Mouse (Mus musculus): ENCODE measurements at regions not wholly inside any gene's neighbourhood (a gene's known extent, or its start where the extent isn't known, plus 50 kb on each side); places are given as distances from the start of the nearest gene placed in this dataset.

DNA sequence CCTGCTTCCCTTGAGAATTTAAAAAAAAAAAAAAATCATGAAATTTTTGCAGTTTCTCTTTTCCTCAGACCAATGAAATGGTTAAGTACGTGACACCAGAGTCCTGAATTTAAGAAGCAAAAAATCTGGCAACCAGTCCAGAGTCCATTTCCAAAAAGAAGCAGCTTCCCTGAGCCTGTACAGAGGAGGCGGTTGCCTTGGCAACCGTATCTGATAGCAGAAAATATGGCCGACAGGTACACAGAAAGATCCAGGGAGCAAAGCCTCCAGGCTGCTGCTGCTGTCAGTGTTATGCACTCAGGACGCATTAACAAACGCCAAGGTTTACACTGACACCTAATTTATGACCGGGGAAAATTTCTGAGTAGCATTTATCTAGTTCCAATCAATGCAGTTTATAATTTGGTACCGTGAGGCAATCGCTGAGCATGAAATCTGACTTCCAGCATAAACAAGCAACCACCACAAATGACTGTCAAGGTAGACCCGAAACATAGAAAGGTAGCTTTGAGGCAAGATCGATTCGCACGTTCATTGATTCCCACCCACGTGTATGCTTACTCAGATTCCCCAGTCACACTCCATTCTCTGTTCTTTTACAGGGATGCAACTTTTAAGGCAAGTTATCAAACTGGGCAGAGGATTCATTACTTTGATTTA lies 420.8 kb downstream of the Basp1 start:
- WGBS, result 85% methylated on average over 14 of the region's 14 CpGs
- Histone ChIP-seq H3K27me3 (replicated peaks; ENCODE audit: control insufficient read depth, insufficient read depth, low read length) (no peaks in the 10 kb centered on the region), H3K4me2 (no peak overlapping the region), H3K4me3 (ENCODE audit: low read depth, low read length) (no peak overlapping the region), H3K27ac (ENCODE audit: low read depth, low read length) (no peak overlapping the region), H3K36me3 (ENCODE audit: control insufficient read depth, insufficient read depth, low read length) (no peaks in the 10 kb centered on the region), H3K4me1 (replicated peaks; ENCODE audit: control insufficient read depth, insufficient read depth, low read length) (no peaks in the 10 kb centered on the region), H3K9me3 (ENCODE audit: control insufficient read depth, low read length) (no peaks in the 10 kb centered on the region), H3K9ac (ENCODE audit: low read depth, low read length) (no peak overlapping the region)
- ATAC-seq (replicated peaks; ENCODE audit: low FRiP score) (no peak), DNase-seq (ENCODE audit: low spot score) (no peak)

DNA sequence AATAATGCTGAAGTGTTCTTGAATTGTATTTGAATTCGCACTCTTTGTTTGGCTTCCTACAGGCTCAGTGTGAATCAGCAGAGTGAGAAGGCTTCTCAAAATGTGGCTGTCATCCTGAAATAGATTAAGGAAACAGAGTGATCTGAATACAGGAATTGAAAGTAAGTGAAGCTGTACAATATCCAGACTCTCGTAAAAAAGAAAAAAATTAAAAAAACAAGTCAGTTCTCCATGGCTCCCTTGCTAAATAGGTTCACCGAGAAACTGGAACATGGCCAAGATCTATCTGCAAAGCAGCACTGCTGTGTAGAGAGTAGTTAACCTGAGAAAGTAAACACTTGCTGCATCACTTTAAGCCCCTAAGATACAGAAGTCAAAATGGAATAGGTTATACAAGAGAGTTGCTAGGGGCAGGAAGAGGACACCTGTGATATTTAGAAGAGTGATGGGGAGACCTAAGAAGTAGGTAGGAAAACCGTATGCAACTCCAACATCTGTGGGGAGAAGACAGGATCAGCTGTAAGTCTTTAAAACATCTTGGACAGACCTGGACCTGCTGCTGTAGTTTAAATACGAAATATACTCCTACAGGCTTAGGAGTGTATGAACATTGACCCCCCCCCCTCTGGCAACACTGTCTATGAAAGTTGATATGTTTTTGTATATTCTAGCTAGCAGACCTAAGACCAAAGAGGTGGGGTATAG lies 423.3 kb downstream of the Basp1 start:
- Histone ChIP-seq H3K27ac (ENCODE audit: low read depth, low read length) (no peak overlapping the region), H3K4me1 (replicated peaks; ENCODE audit: control insufficient read depth, insufficient read depth, low read length) (no peaks in the 10 kb centered on the region), H3K4me2 (no peak overlapping the region), H3K27me3 (replicated peaks; ENCODE audit: control insufficient read depth, insufficient read depth, low read length) (no peaks in the 10 kb centered on the region), H3K9me3 (ENCODE audit: control insufficient read depth, low read length) (no peaks in the 10 kb centered on the region), H3K36me3 (ENCODE audit: control insufficient read depth, insufficient read depth, low read length) (no peaks in the 10 kb centered on the region), H3K4me3 (ENCODE audit: low read depth, low read length) (no peak overlapping the region), H3K9ac (ENCODE audit: low read depth, low read length) (no peak overlapping the region)
- DNase-seq (ENCODE audit: low spot score) (no peak), ATAC-seq (replicated peaks; ENCODE audit: low FRiP score) (no peak)
- 68% methylated on average over 5 of the region's 5 CpGs for WGBS

DNA sequence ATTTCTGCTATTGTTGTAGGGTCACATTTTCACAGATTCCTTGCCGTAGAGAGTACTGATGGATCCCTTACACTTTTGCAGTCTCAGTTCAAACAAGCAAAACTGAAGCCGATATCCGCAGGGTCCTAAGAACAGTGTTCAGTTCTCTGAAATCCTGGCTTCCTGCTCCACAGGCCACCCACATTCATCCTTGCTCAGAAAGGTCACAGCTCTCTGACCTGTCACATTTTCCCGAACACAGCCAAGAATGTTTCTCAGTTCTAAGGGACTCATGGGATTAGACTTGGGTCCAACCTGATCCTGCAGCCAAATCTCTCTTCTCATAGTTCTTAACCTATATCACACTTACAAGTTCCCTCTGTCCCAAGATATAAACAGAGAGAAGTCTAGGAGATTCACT lies 432.7 kb downstream of the Basp1 start:
- Histone ChIP-seq H3K27me3 (replicated peaks; ENCODE audit: control insufficient read depth, insufficient read depth, low read length) (no peaks in the 10 kb centered on the region), H3K36me3 (ENCODE audit: control insufficient read depth, insufficient read depth, low read length) (no peaks in the 10 kb centered on the region), H3K4me1 (replicated peaks; ENCODE audit: control insufficient read depth, insufficient read depth, low read length) (no peaks in the 10 kb centered on the region), H3K9me3 (ENCODE audit: control insufficient read depth, low read length) (no peaks in the 10 kb centered on the region), H3K9ac (ENCODE audit: low read depth, low read length) (no peak overlapping the region), H3K4me3 (ENCODE audit: low read depth, low read length) (no peak overlapping the region), H3K4me2 (no peak overlapping the region), H3K27ac (ENCODE audit: low read depth, low read length) (no peak overlapping the region)
- WGBS, result 67% methylated on average over 4 of the region's 4 CpGs
- ATAC-seq (replicated peaks; ENCODE audit: low FRiP score) (no peak), DNase-seq (ENCODE audit: low spot score) (no peak)

DNA sequence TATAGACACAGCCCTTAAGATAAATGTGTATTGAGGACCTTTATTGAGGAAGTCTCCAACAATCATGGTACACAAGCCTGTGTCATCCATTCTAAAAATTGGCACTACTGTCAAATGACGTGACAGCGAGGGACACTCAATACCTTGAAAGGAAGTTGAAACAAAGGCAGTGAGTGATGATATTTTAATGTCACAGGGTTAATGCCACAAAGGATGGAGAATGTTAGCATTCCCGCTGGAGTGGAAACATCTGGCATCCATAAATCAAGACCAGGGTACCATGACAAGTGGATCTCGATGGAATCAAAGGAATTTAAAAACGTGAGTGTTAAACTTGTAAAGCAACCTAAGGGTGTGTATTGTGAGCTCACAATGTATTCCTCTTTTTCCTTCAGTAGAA lies 441.5 kb downstream of the Basp1 start:
- H3K9ac ChIP-seq (ENCODE audit: low read depth, low read length), result no peak overlapping the region
- H3K27me3 ChIP-seq (replicated peaks; ENCODE audit: control insufficient read depth, insufficient read depth, low read length), result no peaks in the 10 kb centered on the region
- ATAC-seq (replicated peaks; ENCODE audit: low FRiP score), result no peak

DNA sequence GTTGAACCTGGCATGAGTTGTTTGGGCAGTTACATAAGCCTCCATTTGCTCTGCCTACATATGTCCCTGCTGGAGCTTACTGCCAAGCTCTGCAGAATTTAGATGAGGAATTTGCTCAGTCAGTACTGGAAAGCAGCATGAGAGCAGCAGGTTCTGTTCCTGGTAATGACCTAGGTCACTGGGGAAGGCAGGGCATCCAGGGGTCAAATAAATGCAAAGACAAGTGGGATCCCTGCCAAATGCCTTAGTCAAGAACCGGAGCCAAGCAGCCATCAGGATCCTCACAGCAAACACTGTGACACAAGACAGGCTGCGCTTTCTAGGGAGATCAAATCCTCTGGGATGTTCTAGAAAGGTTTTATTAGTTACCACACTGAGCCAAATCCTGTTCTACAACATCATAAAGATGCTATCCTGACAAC lies 444.2 kb downstream of the Basp1 start:
- no peaks in the 10 kb centered on the region for H3K36me3 ChIP-seq (ENCODE audit: control insufficient read depth, insufficient read depth, low read length)
- H3K27me3 ChIP-seq (replicated peaks; ENCODE audit: control insufficient read depth, insufficient read depth, low read length), result no peaks in the 10 kb centered on the region
- H3K9ac ChIP-seq (ENCODE audit: low read depth, low read length), result no peak overlapping the region
- WGBS, result 61% methylated on average over 2 of the region's 2 CpGs
- DNase-seq (ENCODE audit: low spot score), result no peak
- no peaks in the 10 kb centered on the region for H3K4me1 ChIP-seq (replicated peaks; ENCODE audit: control insufficient read depth, insufficient read depth, low read length)
- no peak overlapping the region for H3K4me3 ChIP-seq (ENCODE audit: low read depth, low read length)
- no peak for ATAC-seq (replicated peaks; ENCODE audit: low FRiP score)
- H3K27ac ChIP-seq (ENCODE audit: low read depth, low read length), result no peak overlapping the region
- no peak overlapping the region for H3K4me2 ChIP-seq
- no peaks in the 10 kb centered on the region for H3K9me3 ChIP-seq (ENCODE audit: control insufficient read depth, low read length)

More for the DNA sequence above, 441.5 kb downstream of the Basp1 start:
- Histone ChIP-seq H3K9me3 (ENCODE audit: control insufficient read depth, low read length) (no peaks in the 10 kb centered on the region), H3K27ac (ENCODE audit: low read depth, low read length) (no peak overlapping the region), H3K4me1 (replicated peaks; ENCODE audit: control insufficient read depth, insufficient read depth, low read length) (no peaks in the 10 kb centered on the region), H3K4me2 (no peak overlapping the region), H3K36me3 (ENCODE audit: control insufficient read depth, insufficient read depth, low read length) (no peaks in the 10 kb centered on the region), H3K4me3 (ENCODE audit: low read depth, low read length) (no peak overlapping the region)
- DNase-seq (ENCODE audit: low spot score), result no peak
- WGBS, result 47% methylated on average over 5 of the region's 5 CpGs

DNA sequence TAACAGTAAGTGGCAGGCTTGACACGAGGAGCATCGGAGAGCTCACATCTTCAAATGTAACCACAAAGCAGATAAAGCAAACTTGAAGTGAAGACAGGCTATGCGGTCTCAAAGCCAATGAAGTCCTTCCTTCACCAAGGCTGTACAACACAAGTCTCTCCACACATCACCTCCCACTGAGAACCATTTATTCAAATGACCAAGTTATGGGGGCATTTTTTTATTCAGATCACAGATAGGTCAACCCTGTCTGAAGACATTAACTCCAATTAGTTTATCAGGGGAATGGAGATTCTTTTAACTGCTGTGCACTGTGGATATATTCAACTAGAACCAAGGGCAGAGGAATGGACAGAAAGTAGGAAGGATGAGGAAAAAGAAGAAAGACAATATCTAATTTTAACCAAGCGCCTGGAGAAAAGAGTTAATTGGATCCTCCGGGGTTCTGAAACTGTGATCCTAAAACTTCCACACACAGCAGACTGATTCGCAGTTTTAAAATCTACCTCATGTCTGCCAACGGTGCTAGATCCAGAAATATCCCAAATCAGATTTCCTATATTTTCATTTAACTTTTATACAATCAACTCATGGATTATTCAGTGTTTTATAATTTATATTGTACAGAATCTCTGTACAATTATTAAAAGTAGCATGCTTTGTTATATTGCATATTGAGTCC lies 444.8 kb downstream of the Basp1 start:
- H3K4me1 ChIP-seq (replicated peaks; ENCODE audit: control insufficient read depth, insufficient read depth, low read length), result no peaks in the 10 kb centered on the region
- H3K36me3 ChIP-seq (ENCODE audit: control insufficient read depth, insufficient read depth, low read length), result no peaks in the 10 kb centered on the region
- H3K27ac ChIP-seq (ENCODE audit: low read depth, low read length), result no peak overlapping the region
- no peak for DNase-seq (ENCODE audit: low spot score)
- H3K4me3 ChIP-seq (ENCODE audit: low read depth, low read length), result no peak overlapping the region
- H3K27me3 ChIP-seq (replicated peaks; ENCODE audit: control insufficient read depth, insufficient read depth, low read length), result no peaks in the 10 kb centered on the region
- H3K4me2 ChIP-seq, result no peak overlapping the region
- 81% methylated on average over 7 of the region's 7 CpGs for whole genome bisulfite sequencing
- H3K9me3 ChIP-seq (ENCODE audit: control insufficient read depth, low read length), result no peaks in the 10 kb centered on the region
- no peak overlapping the region for H3K9ac ChIP-seq (ENCODE audit: low read depth, low read length)
- ATAC-seq (replicated peaks; ENCODE audit: low FRiP score), result no peak

DNA sequence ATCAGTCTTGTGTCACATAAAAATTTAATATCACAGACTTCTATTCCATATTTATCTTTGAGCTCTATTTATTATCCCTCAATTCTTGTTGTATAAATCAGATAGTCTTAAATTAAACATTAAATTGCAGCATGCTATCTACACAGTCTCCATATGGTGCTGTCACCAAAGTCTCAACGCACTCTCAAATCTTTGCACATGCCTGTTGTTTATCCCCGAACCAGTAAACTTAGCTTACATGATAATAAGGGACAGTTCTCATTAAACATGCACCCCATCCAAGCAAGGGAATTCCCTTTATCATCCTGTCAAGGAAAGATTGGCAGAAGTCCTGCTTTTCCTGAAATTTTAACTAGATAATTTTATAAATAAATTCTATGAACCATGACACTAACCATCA lies 483.8 kb downstream of the Basp1 start:
- WGBS, result 72% methylated on average over 2 of the region's 2 CpGs
- H3K9ac ChIP-seq (ENCODE audit: low read depth, low read length), result no peak overlapping the region
- DNase-seq (ENCODE audit: low spot score), result no peak
- no peaks in the 10 kb centered on the region for H3K4me1 ChIP-seq (replicated peaks; ENCODE audit: control insufficient read depth, insufficient read depth, low read length)
- H3K27ac ChIP-seq (ENCODE audit: low read depth, low read length), result no peak overlapping the region
- no peaks in the 10 kb centered on the region for H3K36me3 ChIP-seq (ENCODE audit: control insufficient read depth, insufficient read depth, low read length)
- no peak overlapping the region for H3K4me2 ChIP-seq
- H3K9me3 ChIP-seq (ENCODE audit: control insufficient read depth, low read length), result no peaks in the 10 kb centered on the region
- no peak for ATAC-seq (replicated peaks; ENCODE audit: low FRiP score)
- H3K4me3 ChIP-seq (ENCODE audit: low read depth, low read length), result no peak overlapping the region
- no peaks in the 10 kb centered on the region for H3K27me3 ChIP-seq (replicated peaks; ENCODE audit: control insufficient read depth, insufficient read depth, low read length)

DNA sequence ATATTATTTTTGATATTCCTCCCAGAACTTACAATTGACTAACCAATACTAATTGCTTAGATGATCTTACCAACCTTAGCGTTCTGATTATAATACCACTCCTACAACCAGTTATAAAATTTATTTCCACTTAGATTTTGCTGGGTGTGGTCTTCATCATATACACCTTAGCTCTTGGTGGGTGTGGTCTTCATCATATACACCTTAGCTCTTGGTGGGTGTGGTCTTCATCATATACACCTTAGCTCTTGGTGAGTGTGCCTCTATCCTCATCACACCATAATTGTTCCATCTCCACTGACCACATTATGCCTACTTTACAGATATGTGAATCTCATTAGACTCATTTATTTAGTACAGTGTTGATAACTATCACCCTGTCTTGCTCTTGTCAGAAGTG lies 501.7 kb downstream of the Basp1 start:
- Histone ChIP-seq H3K4me2 (no peak overlapping the region), H3K4me1 (replicated peaks; ENCODE audit: control insufficient read depth, insufficient read depth, low read length) (no peaks in the 10 kb centered on the region), H3K27me3 (replicated peaks; ENCODE audit: control insufficient read depth, insufficient read depth, low read length) (no peaks in the 10 kb centered on the region), H3K9ac (ENCODE audit: low read depth, low read length) (no peak overlapping the region), H3K9me3 (ENCODE audit: control insufficient read depth, low read length) (no peaks in the 10 kb centered on the region), H3K27ac (ENCODE audit: low read depth, low read length) (no peak overlapping the region), H3K36me3 (ENCODE audit: control insufficient read depth, insufficient read depth, low read length) (no peaks in the 10 kb centered on the region), H3K4me3 (ENCODE audit: low read depth, low read length) (no peak overlapping the region)
- no peak for ATAC-seq (replicated peaks; ENCODE audit: low FRiP score)
- WGBS, result 77% methylated on average over 1 of the region's 1 CpGs
- DNase-seq (ENCODE audit: low spot score), result no peak

DNA sequence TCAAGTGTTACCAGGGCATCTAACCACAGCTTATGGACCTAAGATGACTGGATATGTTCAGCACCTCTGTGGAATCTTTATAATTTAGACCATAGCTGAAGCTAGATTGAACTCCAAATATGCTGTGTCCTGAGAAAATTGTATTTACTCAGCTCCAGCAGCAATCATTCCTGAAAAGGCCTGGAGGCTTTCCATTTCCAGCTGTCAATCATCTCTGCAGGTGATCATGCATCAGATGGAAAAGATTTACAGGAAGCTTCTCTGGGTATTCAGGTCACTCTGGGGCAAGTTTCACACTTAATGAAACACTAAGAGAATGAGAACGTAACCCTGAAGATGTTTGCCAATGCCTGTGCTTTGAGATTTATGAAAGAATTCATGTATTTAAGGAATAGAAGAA lies 502.1 kb downstream of the Basp1 start:
- no peak overlapping the region for H3K4me3 ChIP-seq (ENCODE audit: low read depth, low read length)
- H3K4me2 ChIP-seq, result no peak overlapping the region
- H3K27me3 ChIP-seq (replicated peaks; ENCODE audit: control insufficient read depth, insufficient read depth, low read length), result no peaks in the 10 kb centered on the region
- no peaks in the 10 kb centered on the region for H3K9me3 ChIP-seq (ENCODE audit: control insufficient read depth, low read length)
- H3K9ac ChIP-seq (ENCODE audit: low read depth, low read length), result no peak overlapping the region
- ATAC-seq (replicated peaks; ENCODE audit: low FRiP score), result no peak
- no peak overlapping the region for H3K27ac ChIP-seq (ENCODE audit: low read depth, low read length)
- no peak for DNase-seq (ENCODE audit: low spot score)
- H3K4me1 ChIP-seq (replicated peaks; ENCODE audit: control insufficient read depth, insufficient read depth, low read length), result no peaks in the 10 kb centered on the region
- H3K36me3 ChIP-seq (ENCODE audit: control insufficient read depth, insufficient read depth, low read length), result no peaks in the 10 kb centered on the region
- WGBS, result 60% methylated on average over 1 of the region's 1 CpGs

Measured in liver, embryonic 11.5 days (tissue).